Mouse (Mus musculus): ENCODE measurements around the gene Fam174a. TPM values are rescaled to one million over a fixed set of nuclear protein-coding genes. Genes with fewer than 3 reads are reported as not detected.

Gene Fam174a
- total RNA-seq (2021), result 10 to 100 TPM; 30.1 to 34.5 TPM
- long read RNA-seq, transcript Fam174a-201 (3 exons, 2,112 nt), result major isoform, 100 of 102 reads
- long read RNA-seq, partial matches to known transcripts, result 1 of 102 reads
- long read RNA-seq, other reads (novel, unspliced or antisense), result 1 of 102 reads

- DNase-seq (ENCODE audit: low spot score in 2 of 2), result peak; percentile 91
Observed at GRCm38 (mm10) chr1:95313393-95314228, at the start of gene Fam174a. Gene Fam174a (plus strand): TSS chr1:95313623.

GRCm38 (mm10) chr1:95263843-95264242 lies 49.6 kb upstream of the Fam174a start:
- no peak for DNase-seq (ENCODE audit: low spot score in 2 of 2)

DNA sequence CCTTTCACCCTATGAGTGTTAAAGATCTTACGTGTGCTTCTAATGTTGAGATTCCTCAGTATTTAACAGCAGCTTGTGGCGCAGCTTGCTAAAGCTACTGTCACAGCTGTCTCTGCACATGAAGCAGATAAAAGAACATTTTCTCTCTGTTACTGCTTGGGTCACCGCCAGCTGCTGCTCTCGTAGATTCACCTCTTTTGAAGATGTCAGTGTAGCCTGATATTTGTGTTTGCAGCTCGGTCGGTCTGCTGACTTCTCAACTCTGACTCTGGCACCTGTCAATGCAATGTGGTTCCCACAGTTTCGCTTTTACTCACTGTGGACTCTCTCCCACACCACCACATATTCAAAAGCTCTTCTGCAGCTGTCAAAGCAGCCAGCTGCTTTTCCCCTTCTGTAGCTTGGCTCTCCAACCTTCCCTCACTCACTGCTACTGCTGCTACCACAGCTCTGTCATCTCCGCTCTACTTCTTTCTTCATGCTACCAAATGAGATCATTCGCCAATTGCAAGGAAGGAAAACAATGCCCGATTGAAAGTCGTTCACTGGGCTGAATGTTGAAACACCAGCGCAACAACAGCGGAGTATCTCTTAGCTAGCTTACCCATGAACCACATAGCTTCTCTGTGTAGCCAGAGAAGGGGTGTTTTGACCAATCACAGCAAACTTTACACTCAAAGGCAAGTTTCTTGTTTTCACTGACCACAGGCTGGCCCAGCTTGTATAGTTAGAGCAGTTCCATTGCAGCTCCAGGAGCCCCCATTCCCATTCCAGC lies 45.3 kb upstream of the Fam174a start:
- DNase-seq (ENCODE audit: low spot score in 2 of 2), result peak; percentile 29 to 38

GRCm38 (mm10) chr1:95273321-95273720 lies 40.1 kb upstream of the Fam174a start:
- DNase-seq (ENCODE audit: low spot score in 2 of 2), result no peak

- no peak for DNase-seq (ENCODE audit: low spot score in 2 of 2)
Observed at GRCm38 (mm10) chr1:95308324-95308723, 5.1 kb upstream of the Fam174a start.

DNA sequence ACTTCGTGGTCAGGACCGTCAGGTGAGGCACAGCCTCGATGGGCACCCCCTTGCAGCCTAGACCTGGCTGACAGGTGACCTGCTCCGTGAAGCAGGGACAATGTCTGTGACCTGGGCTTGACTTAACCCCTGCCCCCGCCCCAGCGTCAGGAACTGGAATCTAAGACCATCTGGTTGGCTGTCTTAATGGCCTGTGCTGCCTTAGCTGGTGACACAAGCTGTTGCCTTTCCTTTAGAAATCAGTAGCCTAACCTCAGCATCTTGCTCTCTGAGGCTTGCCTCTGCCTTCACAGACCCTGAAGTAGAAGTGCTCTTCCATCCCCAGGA lies 769 bp downstream of the Fam174a start:
- DNase-seq (ENCODE audit: low spot score in 2 of 2), result no peak

- DNase-seq (ENCODE audit: low spot score in 2 of 2), result no peak
Observed at GRCm38 (mm10) chr1:95315981-95316380, 2.6 kb downstream of the Fam174a start.

- no peak for DNase-seq (ENCODE audit: low spot score in 2 of 2)
Observed at GRCm38 (mm10) chr1:95322219-95322618, 8.8 kb downstream of the Fam174a start.

- no peak for DNase-seq (ENCODE audit: low spot score in 2 of 2)
Observed at GRCm38 (mm10) chr1:95323004-95323403, 9.6 kb downstream of the Fam174a start.

DNA sequence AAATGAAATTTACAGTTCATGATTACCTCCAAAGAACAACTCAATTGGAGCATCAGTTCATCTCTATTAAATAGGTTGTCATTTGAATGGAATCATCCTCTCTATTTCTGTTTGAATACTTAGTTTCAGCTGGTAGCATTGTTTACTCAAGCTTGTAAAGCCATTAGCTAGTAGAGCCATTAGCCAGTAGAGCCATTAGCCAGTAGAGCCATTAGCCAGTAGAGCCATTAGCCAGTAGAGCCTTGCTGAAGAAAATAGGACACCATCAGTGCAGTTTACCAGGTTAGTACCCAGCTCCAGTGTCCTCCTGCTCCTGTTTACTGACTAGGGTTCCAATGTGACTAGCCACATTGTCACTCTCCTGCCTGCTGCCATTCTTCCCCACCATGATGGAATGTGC lies 13.4 kb downstream of the Fam174a start:
- no peak for DNase-seq (ENCODE audit: low spot score in 2 of 2)

DNA sequence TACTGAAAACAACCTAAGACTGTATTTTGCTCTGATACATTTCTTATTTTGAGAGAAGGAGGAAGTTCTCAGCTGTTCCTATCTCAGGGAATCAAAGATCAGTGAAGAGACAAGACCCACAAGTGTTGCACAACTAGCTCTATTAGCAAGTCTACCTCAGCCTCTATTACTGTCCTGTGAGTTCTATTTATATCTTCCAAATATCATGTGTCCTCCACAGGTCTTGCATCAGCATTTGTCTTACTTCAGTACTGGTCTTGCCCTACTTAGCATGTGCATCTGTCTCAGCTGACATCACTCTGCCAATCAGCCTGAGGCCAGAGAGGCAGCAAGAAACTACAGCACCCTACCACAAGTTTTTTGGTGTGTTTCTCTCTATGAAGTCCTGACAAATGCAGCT lies 26.2 kb downstream of the Fam174a start:
- DNase-seq (ENCODE audit: low spot score in 2 of 2), result no peak

GRCm38 (mm10) chr1:95342242-95342641 lies 28.8 kb downstream of the Fam174a start:
- peak in 1 of 2 experiments; percentile 37 for DNase-seq (ENCODE audit: low spot score in 2 of 2)

GRCm38 (mm10) chr1:95343585-95344485 lies 30.4 kb downstream of the Fam174a start:
- DNase-seq (ENCODE audit: low spot score in 2 of 2), result no peak

DNA sequence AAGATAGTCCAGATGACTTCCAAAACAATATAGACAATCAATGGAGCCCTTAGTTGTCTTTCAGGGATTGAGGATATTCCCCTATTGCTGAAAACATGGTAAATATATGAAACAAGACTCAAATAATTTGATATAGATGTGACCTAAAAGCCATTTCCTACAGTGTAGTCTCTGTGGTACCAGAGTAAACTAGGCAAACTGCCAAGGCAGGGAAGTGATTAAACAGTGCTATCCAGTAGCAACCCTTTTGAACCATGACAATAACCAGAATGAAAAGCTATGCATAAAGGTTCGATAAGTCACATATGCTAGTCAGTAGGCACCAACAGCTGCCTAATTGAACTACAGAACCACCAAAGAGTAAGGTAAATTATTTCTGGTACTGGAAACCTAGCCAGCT lies 40.7 kb downstream of the Fam174a start:
- DNase-seq (ENCODE audit: low spot score in 2 of 2), result no peak

GRCm38 (mm10) chr1:95356904-95357303 lies 43.5 kb downstream of the Fam174a start:
- no peak for DNase-seq (ENCODE audit: low spot score in 2 of 2)

GRCm38 (mm10) chr1:95363692-95364091 lies 50.3 kb downstream of the Fam174a start:
- no peak for DNase-seq (ENCODE audit: low spot score in 2 of 2)

DNA sequence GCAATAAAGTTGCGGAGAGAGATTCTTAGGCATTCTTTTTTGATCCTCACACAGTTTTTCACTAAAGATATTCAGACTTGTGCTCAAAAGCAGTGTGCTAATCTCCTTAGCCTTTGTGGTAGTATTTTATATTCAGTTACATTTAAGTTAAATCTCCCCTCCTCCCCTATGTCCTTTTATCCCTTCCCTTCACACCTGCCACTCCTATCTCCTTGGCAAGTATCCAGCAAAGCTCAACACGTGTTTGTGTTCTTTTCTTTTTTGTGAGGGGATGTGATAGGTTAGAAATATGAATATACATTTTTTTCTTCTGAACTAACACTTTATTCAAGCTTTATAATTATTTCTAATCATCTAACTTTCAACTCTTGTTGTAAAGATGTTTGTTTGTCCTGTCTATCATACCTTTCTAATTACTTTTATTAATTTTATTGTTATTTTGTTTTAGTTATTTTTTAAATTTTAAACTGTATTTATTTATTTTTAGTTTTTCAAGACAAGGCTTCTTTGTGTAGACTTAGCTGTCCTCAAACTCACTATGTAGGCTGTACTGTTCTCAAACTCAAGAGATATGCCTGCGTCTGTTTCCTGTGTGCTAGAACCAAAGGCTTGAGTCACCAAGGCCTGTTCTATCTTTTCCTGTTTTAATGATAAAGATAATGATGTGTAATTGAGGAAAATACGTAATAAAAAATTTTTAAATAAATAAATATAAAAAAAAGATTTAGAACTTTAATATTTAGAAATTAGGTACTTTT lies 53.4 kb downstream of the Fam174a start:
- no peak for DNase-seq (ENCODE audit: low spot score in 2 of 2)

DNA sequence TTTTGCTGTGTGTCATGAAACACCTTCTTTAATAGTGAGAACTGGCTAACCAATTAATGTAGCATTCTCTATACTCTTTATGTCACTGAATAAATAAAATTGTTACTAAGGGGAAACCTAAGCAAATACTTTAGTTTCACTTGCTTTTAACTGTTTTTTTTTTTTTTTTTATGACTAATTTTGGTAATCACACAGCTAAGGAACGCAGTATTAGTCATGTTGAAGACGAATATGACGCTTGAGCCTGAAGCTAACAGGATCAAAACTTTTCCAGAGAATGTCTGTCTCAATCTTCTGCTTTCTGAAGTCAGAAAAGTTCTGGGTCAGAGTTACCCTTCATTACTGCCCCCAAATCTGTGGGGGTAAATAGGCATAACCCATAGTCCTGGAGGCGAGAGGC lies 54.3 kb downstream of the Fam174a start:
- DNase-seq (ENCODE audit: low spot score in 2 of 2), result no peak

- DNase-seq (ENCODE audit: low spot score in 2 of 2), result no peak
Observed at GRCm38 (mm10) chr1:95375443-95375842, 62.0 kb downstream of the Fam174a start.

DNA sequence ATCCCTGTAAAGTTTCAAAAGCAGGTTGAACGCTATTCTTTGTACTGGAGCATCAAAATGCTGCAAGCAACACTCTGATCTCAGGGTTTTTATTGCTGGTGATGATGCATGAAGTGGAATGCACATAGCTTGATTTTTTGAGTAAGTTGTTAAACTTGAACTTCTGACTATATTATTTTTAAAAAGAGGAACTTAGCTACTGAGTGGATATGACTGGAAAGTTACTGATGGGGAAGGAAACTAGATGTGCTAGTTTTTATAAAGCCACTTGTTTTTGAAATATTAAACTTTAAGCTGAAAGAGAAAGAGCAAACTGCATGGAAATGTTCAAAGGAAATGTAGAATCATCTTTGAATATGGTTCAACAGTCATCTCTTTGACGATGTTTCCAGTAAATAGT lies 67.6 kb downstream of the Fam174a start:
- no peak for DNase-seq (ENCODE audit: low spot score in 2 of 2)

Measured in layer of hippocampus, postnatal 10 days (tissue).